Mouse (Mus musculus) heart, adult 2 months (tissue): Measurements from ENCODE around the gene Epha5.

Experiments used
- CTCF ChIP-seq: fragments of 200-600 bp; IDR thresholded peaks from 2 replicates; pipeline ENCODE4 v1.8.1; 2022; ENCODE audit warnings: antibody characterized with exemption, mild to moderate bottlenecking, moderate library complexity
- POLR2A ChIP-seq: fragments of 200-500 bp; IDR thresholded peaks from 2 replicates; pipeline ENCODE4 v1.6.1; 2011; ENCODE audit warnings: mild to moderate bottlenecking, low read depth, low read length, control low read depth; ENCODE audit not compliant: insufficient read depth

DNA sequence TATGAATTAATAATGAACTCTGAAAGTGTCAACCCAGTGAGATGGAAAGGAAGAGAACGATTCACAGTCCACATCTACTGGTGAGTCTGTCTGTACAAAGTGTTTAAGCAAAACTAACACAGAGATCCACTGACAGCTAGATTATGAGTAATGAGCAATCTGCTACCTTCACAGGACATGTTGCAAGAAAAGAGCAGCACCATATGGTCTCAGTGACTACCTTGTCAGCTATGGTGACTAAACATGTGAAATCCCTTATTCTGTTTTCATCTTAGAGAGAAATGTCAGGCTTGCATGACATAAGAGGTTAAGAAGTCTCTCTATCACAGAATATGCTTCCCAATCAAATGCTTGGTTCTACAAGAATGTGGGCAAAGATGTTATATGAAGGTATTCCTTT is 20.1 kb downstream of the Epha5 start:
- TF ChIP-seq CTCF: no peak
- no peak for TF ChIP-seq POLR2A
